Mouse (Mus musculus) embryonic facial prominence, embryonic 10.5 days (tissue): ENCODE measurements around the gene Prss54. TPM values are rescaled to one million over a fixed set of nuclear protein-coding genes. Genes with fewer than 3 reads are reported as not detected.

Source experiments
- DNase-seq: peaks from one replicate; pipeline ENCODE4 v3.0.0-alpha.2; 2017; ENCODE audit warnings: low spot score
- H3K27ac ChIP-seq: fragments of 300-500 bp; sonication (generic); replicated peaks from 2 replicates; pipeline ENCODE4 v1.5.1; 2016; ENCODE audit warnings: mild to moderate bottlenecking
- H3K27me3 ChIP-seq: fragments of 300-500 bp; sonication (generic); replicated peaks from 2 replicates; pipeline ENCODE4 v1.6.1; 2016; ENCODE audit warnings: low read depth, mild to moderate bottlenecking; ENCODE audit not compliant: poor library complexity, severe bottlenecking
- H3K36me3 ChIP-seq: fragments of 300-500 bp; sonication (generic); replicated peaks from 2 replicates; pipeline ENCODE4 v1.6.1; 2016; ENCODE audit warnings: mild to moderate bottlenecking, moderate library complexity
- H3K4me1 ChIP-seq: fragments of 300-500 bp; sonication (generic); 2 replicates; pipeline ENCODE4 v1.6.1; 2016
- H3K4me3 ChIP-seq: fragments of 300-500 bp; sonication (generic); 2 replicates; pipeline ENCODE4 v1.5.1; 2016; ENCODE audit warnings: mild to moderate bottlenecking, moderate library complexity
- H3K9me3 ChIP-seq: fragments of 300-500 bp; sonication (generic); 2 replicates; pipeline ENCODE4 v1.6.1; 2016; ENCODE audit warnings: mild to moderate bottlenecking
- WGBS: fragments of 180-500 bp; shearing (Covaris S2); methylation state at CpG from one replicate; pipeline ENCODE4 v1.1.7; 2016; 5-methylcytosine and 5-hydroxymethylcytosine counted together
- polyA plus RNA-seq: library from polyadenylated mRNA; unstranded; fragments of >200 nt; fragmentation: Nextera tagmentation; extraction: Ambion mirVana; gene quantifications from 2 replicates; pipeline ENCODE4 v1.2.1, GENCODE M21; 2016

Gene Prss54
- polyA plus RNA-seq, 1 experiment from 2014 or later, result not detected

DNA sequence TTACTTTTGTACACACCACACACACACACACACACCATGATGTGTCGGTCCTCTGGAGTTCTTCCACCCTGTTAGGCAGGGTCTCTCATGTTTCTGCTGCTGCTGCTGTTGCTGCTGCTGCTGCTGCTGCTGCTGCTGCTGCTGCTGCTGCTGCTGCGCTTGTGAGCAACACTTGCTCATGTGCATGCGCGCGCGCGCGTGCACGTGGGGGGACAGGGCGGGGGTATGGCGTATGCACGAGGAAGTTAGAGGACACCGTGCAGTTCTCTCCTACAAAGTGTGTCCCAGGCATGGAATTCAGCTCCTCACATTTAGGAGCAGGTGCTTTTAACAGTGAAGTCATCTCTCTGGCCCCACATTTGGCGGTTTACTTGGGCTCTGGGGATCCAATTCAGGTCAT, 19.0 kb upstream of the Prss54 start:
- Histone ChIP-seq H3K4me1 (peaks cover 10% of the 10 kb centered on the region), H3K27me3 (no peaks in the 10 kb centered on the region), H3K4me3 (no peak overlapping the region), H3K27ac (no peak overlapping the region), H3K36me3 (no peaks in the 10 kb centered on the region), H3K9me3 (no peaks in the 10 kb centered on the region)
- 88% methylated on average over 14 of the region's 14 CpGs for WGBS
- DNase-seq, result no peak

DNA sequence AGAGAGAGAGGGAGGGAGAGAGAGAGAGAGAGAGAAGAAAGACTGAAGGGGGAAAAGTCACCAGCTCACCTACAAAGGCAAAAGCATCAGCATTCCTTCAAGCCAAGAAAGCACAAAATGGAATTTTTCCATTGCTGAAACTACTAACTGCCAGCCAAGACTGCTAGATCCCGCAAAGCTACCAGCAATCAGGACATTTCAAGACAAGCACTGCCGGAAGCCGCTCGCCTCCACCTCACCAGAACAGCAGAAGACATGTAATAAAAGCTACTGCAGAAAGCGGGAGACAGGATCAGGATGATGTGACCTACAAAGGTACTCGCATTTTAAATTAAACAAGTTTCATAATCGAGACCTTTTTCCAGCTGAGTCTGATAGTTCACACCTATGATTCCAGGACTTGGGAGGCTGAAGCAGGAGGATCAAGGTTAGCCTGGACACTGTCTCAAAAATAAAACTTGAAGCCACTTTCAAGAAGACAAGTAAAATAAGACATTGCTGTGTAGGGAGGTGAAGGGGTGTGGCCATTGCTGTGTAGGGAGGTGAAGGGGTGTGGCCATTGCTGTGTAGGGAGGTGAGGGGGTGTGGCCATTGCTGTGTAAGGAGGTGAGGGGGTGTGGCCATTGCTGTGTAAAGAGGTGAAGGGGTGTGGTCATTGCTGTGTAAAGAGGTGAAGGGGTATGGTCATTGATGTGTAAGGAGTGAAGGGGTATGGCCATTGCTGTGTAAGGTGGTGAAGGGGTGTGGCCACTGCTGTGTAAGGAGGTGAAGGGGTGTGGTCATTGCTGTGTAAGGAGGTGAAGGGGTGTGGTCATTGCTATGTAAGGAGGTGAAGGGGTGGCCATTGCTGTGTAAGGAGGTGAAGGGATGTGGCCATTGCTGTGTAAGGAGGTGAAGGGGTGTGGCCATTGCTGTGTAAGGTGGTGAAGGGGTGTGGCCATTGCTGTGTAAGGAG, 17.6 kb upstream of the Prss54 start:
- no peak overlapping the region for H3K4me3 ChIP-seq
- peaks cover 10% of the 10 kb centered on the region for H3K4me1 ChIP-seq
- no peak for DNase-seq
- 89% methylated on average over 7 of the region's 7 CpGs for WGBS
- H3K9me3 ChIP-seq, result no peaks in the 10 kb centered on the region
- H3K27me3 ChIP-seq, result no peaks in the 10 kb centered on the region
- H3K27ac ChIP-seq, result no peak overlapping the region
- no peaks in the 10 kb centered on the region for H3K36me3 ChIP-seq

DNA sequence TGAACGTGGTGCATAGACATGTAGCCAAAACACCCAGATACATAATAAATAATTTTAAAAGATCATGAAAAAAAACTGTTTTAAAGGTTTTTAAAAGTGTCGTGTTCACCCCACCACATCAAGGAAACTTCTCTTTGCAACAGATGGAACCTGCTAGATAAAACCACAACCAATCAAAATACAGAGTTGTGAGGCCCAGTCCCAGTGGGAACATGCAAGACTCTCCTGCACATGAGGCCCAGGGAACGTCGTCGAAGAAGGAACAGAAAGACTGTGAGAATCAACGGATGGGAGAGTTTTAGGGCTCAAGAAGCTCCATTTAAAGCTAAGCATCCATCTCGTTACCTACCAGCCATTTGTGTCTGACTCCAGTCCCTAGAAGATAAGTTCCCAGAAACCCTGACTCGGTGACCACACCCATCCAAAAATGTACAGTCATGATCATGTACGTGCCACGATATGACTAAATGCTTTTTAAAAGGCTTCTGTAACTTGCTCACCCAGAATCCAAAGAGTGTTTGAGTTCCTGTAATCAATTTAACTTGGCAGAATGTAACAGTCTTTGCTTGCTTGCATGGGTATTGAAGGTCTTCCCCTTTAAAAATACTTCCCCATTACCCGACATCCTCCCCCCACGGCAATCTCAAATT, 16.1 kb upstream of the Prss54 start:
- H3K4me3 ChIP-seq, result no peak overlapping the region

DNA sequence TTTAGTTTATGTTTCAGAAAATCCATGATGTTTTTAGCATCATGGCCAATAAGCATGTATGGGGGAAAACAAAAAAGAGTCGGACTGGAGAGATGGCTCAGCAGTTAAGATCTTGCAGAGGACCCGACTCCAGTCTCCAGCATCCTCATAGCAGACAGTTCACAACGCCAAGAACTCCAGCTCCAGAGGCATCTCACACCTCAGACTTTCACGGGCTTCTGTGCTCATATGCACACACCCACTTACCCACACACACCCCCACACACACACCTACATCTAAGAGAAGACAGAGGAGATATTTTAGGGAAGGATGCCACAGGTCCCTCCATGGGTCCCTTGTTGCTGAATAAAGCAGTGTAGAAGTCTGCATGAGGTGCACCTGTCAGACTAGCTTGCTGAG, 14.4 kb upstream of the Prss54 start:
- H3K4me3 ChIP-seq, result no peak overlapping the region
- DNase-seq, result no peak
- 0 out of 2 replicates have a peak, but pooled peaks cover 2% of the 10 kb centered on the region for H3K4me1 ChIP-seq
- WGBS, result 86% methylated on average over 4 of the region's 4 CpGs
- no peaks in the 10 kb centered on the region for H3K27me3 ChIP-seq
- no peaks in the 10 kb centered on the region for H3K9me3 ChIP-seq
- H3K27ac ChIP-seq, result no peak overlapping the region
- H3K36me3 ChIP-seq, result no peaks in the 10 kb centered on the region

More for the DNA sequence above, 16.1 kb upstream of the Prss54 start:
- Histone ChIP-seq H3K27me3 (no peaks in the 10 kb centered on the region), H3K4me1 (peaks cover 10% of the 10 kb centered on the region), H3K36me3 (no peaks in the 10 kb centered on the region), H3K9me3 (no peaks in the 10 kb centered on the region), H3K27ac (no peak overlapping the region)
- no peak for DNase-seq
- 89% methylated on average over 12 of the region's 12 CpGs for WGBS

DNA sequence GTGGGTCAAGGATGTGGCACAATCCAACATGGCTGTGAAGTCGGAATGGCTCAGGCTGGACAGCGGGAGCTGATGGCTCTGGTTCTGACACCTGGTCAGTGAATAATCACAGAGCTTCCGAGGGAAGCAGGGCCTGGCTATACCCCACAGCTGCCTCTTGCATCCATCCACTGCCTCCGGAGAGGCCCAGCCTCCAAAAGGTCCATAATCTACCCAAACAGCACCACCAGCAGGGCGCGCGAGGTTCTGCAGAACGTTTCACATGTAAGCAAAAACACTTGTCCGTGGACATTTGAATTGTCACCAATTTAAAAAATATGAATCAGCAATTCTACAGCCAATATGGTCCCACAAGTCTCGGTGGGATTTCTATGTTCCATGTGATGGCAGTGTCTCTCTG, 13.1 kb upstream of the Prss54 start:
- H3K4me3 ChIP-seq, result no peak overlapping the region
- DNase-seq, result no peak
- WGBS, result 66% methylated on average over 10 of the region's 10 CpGs
- no peaks in the 10 kb centered on the region for H3K27me3 ChIP-seq
- H3K9me3 ChIP-seq, result no peaks in the 10 kb centered on the region
- no peaks in the 10 kb centered on the region for H3K36me3 ChIP-seq
- H3K27ac ChIP-seq, result no peak overlapping the region
- no peaks in the 10 kb centered on the region for H3K4me1 ChIP-seq

DNA sequence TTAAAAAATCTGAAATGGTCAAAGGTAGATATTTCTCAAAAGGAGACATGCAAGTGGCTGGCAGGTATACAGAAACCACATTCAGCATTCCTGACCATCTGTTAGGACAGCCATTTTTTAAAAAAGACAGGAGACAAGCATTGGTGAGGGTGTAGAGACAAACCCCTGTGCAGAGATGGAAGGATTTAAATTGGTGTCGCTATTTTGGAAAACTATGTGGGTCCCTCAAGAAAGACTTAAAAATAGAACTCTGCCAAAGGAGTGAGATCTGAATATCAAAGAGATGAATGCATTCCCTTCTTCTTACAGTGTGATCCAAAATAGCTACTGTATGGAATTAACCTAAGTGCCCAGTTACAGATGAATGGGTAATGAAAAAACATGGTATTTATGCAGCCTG, 11.2 kb upstream of the Prss54 start:
- Histone ChIP-seq H3K27ac (no peak overlapping the region), H3K4me3 (no peak overlapping the region), H3K4me1 (no peaks in the 10 kb centered on the region), H3K9me3 (no peaks in the 10 kb centered on the region), H3K27me3 (no peaks in the 10 kb centered on the region), H3K36me3 (no peaks in the 10 kb centered on the region)
- no peak for DNase-seq
- 84% methylated on average over 1 of the region's 1 CpGs for WGBS

DNA sequence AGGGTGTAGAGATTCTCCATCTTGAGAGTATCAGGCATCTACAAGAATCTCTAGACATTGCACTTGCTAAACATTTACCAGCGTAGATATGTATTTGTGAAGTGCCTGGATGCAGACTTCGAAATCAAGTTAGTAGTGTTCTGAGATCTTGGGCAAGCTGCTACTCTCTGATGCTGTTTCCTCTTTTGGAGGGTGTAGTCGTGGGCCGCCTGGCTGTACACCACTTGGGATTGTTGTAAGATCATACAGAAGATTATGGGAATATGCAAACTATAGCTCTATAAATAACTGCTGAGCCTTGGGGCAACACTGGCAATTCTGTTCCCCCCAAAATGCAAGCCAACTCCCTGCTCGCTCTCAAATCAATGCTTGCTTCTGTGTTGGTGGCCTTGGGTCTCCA, 3.0 kb downstream of the Prss54 start:
- Histone ChIP-seq H3K9me3 (peaks cover 6% of the 10 kb centered on the region; the same call in 1 of the 2 replicates), H3K27ac (no peak overlapping the region), H3K36me3 (no peaks in the 10 kb centered on the region), H3K4me1 (no peaks in the 10 kb centered on the region), H3K4me3 (no peak overlapping the region), H3K27me3 (no peaks in the 10 kb centered on the region)
- DNase-seq, result no peak
- WGBS, result 88% methylated on average over 5 of the region's 5 CpGs

DNA sequence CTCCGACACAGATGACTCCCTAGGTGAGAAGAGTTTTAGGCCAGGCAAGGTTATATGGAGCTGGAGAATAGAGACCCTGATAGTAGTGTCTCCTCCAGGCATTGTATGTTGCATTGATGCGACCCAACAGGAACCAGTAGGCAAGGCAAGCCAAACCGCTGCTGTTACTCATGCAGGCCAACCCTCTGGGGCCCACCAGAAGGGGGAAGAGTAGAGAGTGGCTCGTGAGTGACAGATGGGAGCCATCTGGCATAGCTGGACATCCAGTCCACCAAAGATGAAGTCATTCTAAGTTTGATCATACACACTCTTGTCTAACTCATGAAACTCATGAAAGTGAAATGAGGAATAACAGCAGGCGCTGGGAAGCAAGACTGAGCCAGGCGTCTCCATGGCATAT, 9.3 kb downstream of the Prss54 start:
- 85% methylated on average over 6 of the region's 6 CpGs for WGBS
- Histone ChIP-seq H3K27ac (no peak overlapping the region), H3K36me3 (no peaks in the 10 kb centered on the region), H3K4me3 (no peak overlapping the region), H3K27me3 (no peaks in the 10 kb centered on the region), H3K4me1 (peaks cover under 1% of the 10 kb centered on the region; the same call in 1 of the 2 replicates), H3K9me3 (peaks cover 6% of the 10 kb centered on the region; the same call in 1 of the 2 replicates)
- DNase-seq, result no peak

DNA sequence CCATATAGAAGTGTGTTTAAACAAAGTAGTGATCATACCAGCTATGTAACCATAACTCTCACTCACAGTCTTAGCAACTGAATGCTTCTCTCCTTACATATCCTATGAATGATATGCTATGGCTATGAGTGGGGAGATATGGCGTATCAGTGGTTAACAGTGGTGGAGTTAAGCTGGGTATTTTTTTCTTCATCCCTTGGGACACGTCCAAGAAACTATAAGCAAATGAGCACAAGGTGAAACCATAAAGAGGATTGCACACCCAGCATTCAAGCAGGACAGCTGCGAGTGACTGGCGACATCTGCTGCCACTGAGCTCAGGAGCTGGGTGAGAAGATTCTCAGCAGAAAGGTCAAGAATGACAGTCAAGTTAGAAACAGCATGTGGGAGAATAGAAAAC, 9.9 kb downstream of the Prss54 start:
- H3K4me1 ChIP-seq, result peaks cover 4% of the 10 kb centered on the region; the same call in 1 of the 2 replicates
- H3K27me3 ChIP-seq, result no peaks in the 10 kb centered on the region
- no peak for DNase-seq
- no peaks in the 10 kb centered on the region for H3K36me3 ChIP-seq
- peaks cover 6% of the 10 kb centered on the region; the same call in 1 of the 2 replicates for H3K9me3 ChIP-seq
- no peak overlapping the region for H3K4me3 ChIP-seq
- H3K27ac ChIP-seq, result no peak overlapping the region
- WGBS, result 82% methylated on average over 4 of the region's 4 CpGs

DNA sequence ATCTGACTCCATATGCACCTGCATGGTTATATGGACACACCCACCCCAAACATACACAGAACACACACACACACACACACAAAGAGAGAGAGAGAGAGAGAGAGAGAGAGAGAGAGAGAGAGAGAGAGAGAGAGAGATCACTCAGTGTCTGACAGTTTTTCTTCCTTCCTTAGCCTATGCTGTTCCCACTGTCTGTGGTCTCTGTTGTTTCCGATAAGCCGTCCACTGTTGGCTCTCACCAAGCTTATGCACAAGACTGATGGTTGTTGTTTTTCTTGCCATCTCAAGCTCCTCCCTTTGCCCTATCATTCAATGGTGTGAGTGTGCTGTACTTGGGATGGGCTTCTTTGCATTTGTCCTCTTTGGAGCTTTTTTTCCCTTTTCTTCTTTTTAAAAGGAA, 20.2 kb downstream of the Prss54 start:
- Histone ChIP-seq H3K4me3 (no peak overlapping the region), H3K4me1 (no peaks in the 10 kb centered on the region), H3K9me3 (no peaks in the 10 kb centered on the region), H3K36me3 (no peaks in the 10 kb centered on the region), H3K27me3 (no peaks in the 10 kb centered on the region), H3K27ac (no peak overlapping the region)
- 93% methylated on average over 2 of the region's 2 CpGs for WGBS
- DNase-seq, result no peak

DNA sequence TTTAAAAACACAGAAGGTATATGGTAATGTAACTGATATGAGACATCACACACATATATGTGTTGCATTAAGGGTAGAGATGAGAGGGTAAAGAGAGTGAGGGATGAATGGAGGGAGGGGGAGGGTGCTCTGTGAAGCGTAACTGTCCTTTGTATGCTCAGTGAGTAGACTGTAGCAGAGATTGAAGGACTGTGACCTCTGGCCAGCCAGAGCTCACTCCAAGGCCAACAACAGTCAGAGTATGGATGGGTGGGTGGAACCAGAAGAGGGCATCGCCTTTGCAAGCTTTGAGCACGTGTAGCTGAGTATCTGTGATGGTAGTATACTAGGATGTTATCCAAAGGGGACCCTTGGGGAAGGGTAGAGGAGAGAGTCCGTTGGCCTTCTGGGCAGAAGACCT, 24.6 kb downstream of the Prss54 start:
- H3K36me3 ChIP-seq, result no peaks in the 10 kb centered on the region
- DNase-seq, result no peak
- no peak overlapping the region for H3K27ac ChIP-seq
- no peak overlapping the region for H3K4me3 ChIP-seq
- no peaks in the 10 kb centered on the region for H3K27me3 ChIP-seq
- H3K9me3 ChIP-seq, result no peaks in the 10 kb centered on the region
- WGBS, result 76% methylated on average over 4 of the region's 4 CpGs
- peaks cover 16% of the 10 kb centered on the region; the same call in 1 of the 2 replicates for H3K4me1 ChIP-seq

DNA sequence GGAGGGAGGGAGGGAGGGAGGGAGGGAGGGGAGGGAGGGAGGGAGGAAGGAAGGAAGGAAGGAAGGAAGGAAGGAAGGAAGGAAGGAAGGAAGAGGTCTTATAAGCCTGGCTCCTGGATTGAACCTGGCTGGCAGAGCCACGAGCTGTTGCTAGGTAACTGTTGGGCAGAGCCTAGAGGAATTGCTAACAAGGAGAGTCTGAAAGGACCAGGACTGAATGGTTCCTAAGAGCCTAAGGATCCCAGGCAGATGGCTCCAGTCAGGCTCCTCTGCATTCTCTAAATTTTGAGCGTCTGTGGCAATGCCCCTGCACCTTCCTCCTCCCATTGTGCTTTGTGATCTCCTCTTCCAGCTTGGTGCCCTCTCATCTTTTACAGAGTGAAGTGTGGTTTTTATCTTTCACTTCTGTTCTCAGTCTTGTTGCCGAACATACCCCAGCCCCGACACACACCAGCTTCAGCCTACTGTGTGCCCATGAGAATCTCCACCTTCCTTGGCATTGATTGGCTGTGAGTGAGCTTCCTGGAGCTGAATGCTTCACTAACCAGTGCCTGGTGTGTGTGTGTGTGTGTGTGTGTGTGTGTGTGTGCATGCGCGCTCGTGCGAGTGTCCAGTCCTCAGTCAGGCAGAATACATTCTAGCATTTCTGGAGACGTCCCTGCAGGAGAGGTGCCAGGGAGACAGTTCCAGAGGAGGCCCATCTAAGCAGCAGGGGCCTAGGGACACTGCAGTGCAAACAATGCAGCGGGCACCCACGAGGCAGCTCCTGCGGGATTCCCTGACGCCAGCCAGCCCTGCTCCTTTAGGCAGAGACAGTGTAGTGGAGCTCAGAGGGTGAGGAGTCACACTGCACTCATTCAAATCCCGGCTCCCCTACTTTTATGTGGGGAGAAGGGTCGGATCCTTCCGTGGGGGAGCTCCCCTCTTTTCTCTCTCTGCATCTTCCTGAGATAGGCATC, 26.0 kb downstream of the Prss54 start:
- Histone ChIP-seq H3K4me1 (peaks cover 16% of the 10 kb centered on the region; the same call in 1 of the 2 replicates), H3K36me3 (no peaks in the 10 kb centered on the region), H3K9me3 (no peaks in the 10 kb centered on the region), H3K27me3 (no peaks in the 10 kb centered on the region), H3K4me3 (no peak overlapping the region), H3K27ac (no peak overlapping the region; the same call in 1 of the 2 replicates)
- no peak for DNase-seq
- WGBS, result 67% methylated on average over 16 of the region's 16 CpGs
